Mouse (Mus musculus) thymus, postnatal 10 days (tissue): ENCODE measurements around the gene Apoc3.

ENCODE experiments used
- DNase-seq, 2 experiments: peaks; one replicate each; pipeline ENCODE4 v3.0.0; 2021; ENCODE audit warnings: low spot score in 2 of 2

Apoc3 gene

GRCm38 (mm10) chr9:46235596-46235648, at the start of gene Apoc3:
Gene Apoc3, minus strand, starts transcription at chr9:46235636.
- DNase-seq = no peak

GRCm38 (mm10) chr9:46282631-46283436, 47.4 kb upstream of the Apoc3 start, which contains the start of gene Bud13:
Gene Bud13, plus strand, starts transcription at chr9:46283008.
- DNase-seq = peak; percentile 91 to 96

- no peak for DNase-seq
These were observed 39.1 kb upstream of the Apoc3 start for GRCm38 (mm10) chr9:46274494-46274893.

GRCm38 (mm10) chr9:46272677-46273454, 37.4 kb upstream of the Apoc3 start, which contains the start of gene Zpr1:
Gene Zpr1, plus strand, starts transcription at chr9:46273064.
- DNase-seq = peak; percentile 83 to 84

- DNase-seq = peak in 1 of 2 experiments; percentile 10
These were observed 36.6 kb upstream of the Apoc3 start for GRCm38 (mm10) chr9:46272070-46272469.

GRCm38 (mm10) chr9:46270782-46271181, 35.3 kb upstream of the Apoc3 start:
- no peak for DNase-seq

- no peak for DNase-seq
These were observed 33.7 kb upstream of the Apoc3 start for GRCm38 (mm10) chr9:46269125-46269524.

GRCm38 (mm10) chr9:46268343-46268873, 33.0 kb upstream of the Apoc3 start, which contains the start of gene Apoa5:
Gene Apoa5, plus strand, starts transcription at chr9:46268633.
- no peak for DNase-seq

- no peak for DNase-seq
These were observed 25.7 kb upstream of the Apoc3 start for GRCm38 (mm10) chr9:46261131-46261530.

- DNase-seq = no peak
These were observed 23.7 kb upstream of the Apoc3 start for GRCm38 (mm10) chr9:46259111-46259510.

GRCm38 (mm10) chr9:46257546-46257945, 22.1 kb upstream of the Apoc3 start:
- no peak for DNase-seq

GRCm38 (mm10) chr9:46256658-46257385, 21.4 kb upstream of the Apoc3 start:
- no peak for DNase-seq

GRCm38 (mm10) chr9:46256177-46256576, 20.7 kb upstream of the Apoc3 start:
- DNase-seq = no peak

GRCm38 (mm10) chr9:46246752-46247324, 11.4 kb upstream of the Apoc3 start:
- DNase-seq = peak in 1 of 2 experiments; percentile 53

GRCm38 (mm10) chr9:46243584-46243983, 8.1 kb upstream of the Apoc3 start:
- DNase-seq = no peak

- DNase-seq = no peak
These were observed 7.7 kb upstream of the Apoc3 start for GRCm38 (mm10) chr9:46243122-46243521.

GRCm38 (mm10) chr9:46241818-46242217, 6.4 kb upstream of the Apoc3 start:
- DNase-seq = no peak

GRCm38 (mm10) chr9:46240526-46241153, 5.2 kb upstream of the Apoc3 start, which contains the start of gene Apoa4:
Gene Apoa4, plus strand, starts transcription at chr9:46240696.
- no peak for DNase-seq

- no peak for DNase-seq
These were observed 3.4 kb upstream of the Apoc3 start for GRCm38 (mm10) chr9:46238850-46239249.

- DNase-seq = no peak
These were observed 213 bp upstream of the Apoc3 start for GRCm38 (mm10) chr9:46235649-46236048.

GRCm38 (mm10) chr9:46235196-46235595, 240 bp downstream of the Apoc3 start:
- DNase-seq = no peak
